Mouse (Mus musculus) bone marrow, adult 2 months (tissue): ENCODE results near the gene Vmn1r191.
"Not testable (repeated sequence)": the region's sequence is repeated elsewhere in the genome, so short reads cannot be mapped to it uniquely, and the experiment has no call there.

ENCODE experiments used
- CTCF ChIP-seq: fragments of 200-500 bp; IDR thresholded peaks from 2 replicates; pipeline ENCODE4 v1.5.1; 2011; ENCODE audit warnings: low read length, control low read depth; ENCODE audit not compliant: control insufficient read depth, insufficient read depth
- POLR2A ChIP-seq: fragments of 200-500 bp; IDR thresholded peaks from 2 replicates; pipeline ENCODE4 v1.6.1; 2011; ENCODE audit warnings: low read depth, mild to moderate bottlenecking, control low read depth, low read length, borderline replicate concordance; ENCODE audit not compliant: control insufficient read depth

DNA sequence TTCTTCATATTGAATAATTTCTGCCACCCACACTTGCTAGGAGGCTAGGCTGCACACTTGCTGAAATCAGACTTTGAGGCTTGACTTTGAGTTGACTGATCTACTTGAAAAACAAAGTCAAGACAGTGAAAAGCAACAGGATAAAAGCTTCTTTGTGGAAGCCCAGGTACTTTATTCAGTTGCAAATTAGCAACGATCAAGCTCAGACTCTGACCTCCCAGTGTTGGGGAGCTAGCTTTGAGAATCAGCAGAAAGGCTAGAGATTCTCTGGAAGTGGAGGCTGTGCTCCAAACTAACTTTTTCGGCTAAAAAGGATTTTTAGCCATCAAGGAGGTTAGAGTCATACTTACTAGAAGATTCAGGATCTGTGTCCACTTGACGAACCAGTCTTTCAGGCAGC, 9.0 kb upstream of the Vmn1r191 start:
- not testable (repeated sequence) for TF ChIP-seq POLR2A, CTCF
